Mouse (Mus musculus): ENCODE data around the gene Ankrd33b.

- TF ChIP-seq CTCF (conservative IDR thresholded peaks at IDR 0.05; ENCODE audit: low read length) (no peak), POU5F1 (IDR thresholded peaks at IDR 0.05; ENCODE audit: borderline replicate concordance, low read length) (no peak)
Observed at GRCm38 (mm10) chr15:31342001-31342400, 25.5 kb downstream of the Ankrd33b start.
